Mouse (Mus musculus) G1E (cell line): ENCODE measurements around the gene Sox5. TPM values are rescaled to one million over a fixed set of nuclear protein-coding genes. Genes with fewer than 3 reads are reported as not detected.

Source experiments
- ATAC-seq: 2 replicates; pipeline ENCODE4 v1.8.0; 2016; ENCODE audit warnings: mild to moderate bottlenecking; ENCODE audit not compliant: insufficient number of reproducible peaks, poor library complexity, low FRiP score, severe bottlenecking; ENCODE audit errors: extremely low read depth
- DNase-seq: peaks from one replicate; pipeline ENCODE4 v3.0.0; 2012; ENCODE audit warnings: low spot score
- H3K27me3 ChIP-seq: 2 replicates; pipeline ENCODE4 v1.6.1; 2012; ENCODE audit warnings: mild to moderate bottlenecking, low read length, inconsistent platforms; ENCODE audit not compliant: insufficient read depth
- H3K36me3 ChIP-seq: replicated peaks from 2 replicates; pipeline ENCODE3; 2012; ENCODE audit warnings: mild to moderate bottlenecking, inconsistent platforms
- H3K4me1 ChIP-seq: 2 replicates; pipeline ENCODE4 v1.6.1; 2012; ENCODE audit warnings: low read depth, low read length, inconsistent platforms, mixed read lengths; ENCODE audit not compliant: insufficient read depth
- H3K4me3 ChIP-seq: 2 replicates; pipeline ENCODE4 v1.5.1; 2012; ENCODE audit warnings: low read depth, mild to moderate bottlenecking, inconsistent platforms, low read length, moderate library complexity, mixed read lengths
- H3K9me3 ChIP-seq: replicated peaks from 2 replicates; pipeline ENCODE4 v1.6.1; 2012; ENCODE audit warnings: inconsistent platforms
- CTCF ChIP-seq: IDR thresholded peaks from 2 replicates; pipeline ENCODE4 v1.5.1; 2012; ENCODE audit warnings: low read depth, low read length, inconsistent platforms, mixed read lengths
- GATA1 ChIP-seq: IDR thresholded peaks from 2 replicates; pipeline ENCODE4 v1.6.1; 2012; ENCODE audit warnings: borderline replicate concordance, low read length, inconsistent platforms, mixed read lengths
- GATA2 ChIP-seq: IDR thresholded peaks from 2 replicates; pipeline ENCODE4 v1.6.1; 2012; ENCODE audit warnings: low read depth, low read length, inconsistent platforms, borderline replicate concordance
- POLR2AphosphoS5 ChIP-seq: IDR thresholded peaks from 2 replicates; pipeline ENCODE4 v1.6.1; 2012; ENCODE audit warnings: low read depth, low read length, inconsistent platforms; ENCODE audit not compliant: insufficient replicate concordance
- TAL1 ChIP-seq: conservative IDR thresholded peaks from 2 replicates; pipeline ENCODE4 v1.6.1; 2012; ENCODE audit warnings: low read depth, low read length, inconsistent platforms, mixed read lengths
- polyA plus RNA-seq: library from polyadenylated mRNA; stranded (reverse); fragments of >175 nt; gene quantifications from 2 replicates; pipeline ENCODE4 v1.2.3, GENCODE M21; 2012
- total RNA-seq, 2 experiments: library from RNA; stranded (forward) in 1 of 2; stranded (reverse) in 1 of 2; fragments of 200-1000 nt in 1 of 2; fragments of >200 nt in 1 of 2; fragmentation: Nextera tagmentation in 1 of 2; gene quantifications; 2 replicates each; pipeline ENCODE4 v1.2.3; 2014 to 2017

Gene Sox5
- total and polyA plus RNA-seq, 3 experiments = 0.27 to 16.2 TPM; not detected in 1

DNA sequence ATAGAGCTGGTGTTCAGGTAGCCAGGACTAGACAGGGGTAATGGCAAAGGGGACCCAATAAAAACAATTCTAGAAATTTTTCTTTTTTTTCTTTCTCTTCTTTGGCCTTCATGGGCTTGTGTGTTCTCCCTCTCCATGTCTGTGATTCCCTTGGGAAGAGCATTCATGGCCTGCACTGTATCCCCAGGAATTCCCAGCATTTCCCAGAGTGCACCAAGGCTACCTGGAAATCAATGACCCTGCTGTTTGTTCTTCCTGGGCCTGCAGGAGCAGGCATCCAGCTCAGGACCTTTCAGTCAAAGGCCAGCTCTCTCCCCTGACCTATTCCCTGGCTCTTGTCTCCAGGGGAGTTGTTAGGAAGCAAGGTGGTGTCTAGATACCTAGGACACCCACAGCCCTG lies 1.5 kb upstream of the Sox5 start:
- Histone ChIP-seq H3K4me3 (no peak overlapping the region), H3K36me3 (no peaks in the 10 kb centered on the region), H3K27me3 (no peaks in the 10 kb centered on the region), H3K9me3 (peaks cover 43% of the 10 kb centered on the region), H3K4me1 (no peaks in the 10 kb centered on the region)
- ATAC-seq (no peak), DNase-seq (no peak)
- TF ChIP-seq TAL1 (no peak), GATA1 (no peak), POLR2AphosphoS5 (no peak), GATA2 (no peak), CTCF (no peak)

DNA sequence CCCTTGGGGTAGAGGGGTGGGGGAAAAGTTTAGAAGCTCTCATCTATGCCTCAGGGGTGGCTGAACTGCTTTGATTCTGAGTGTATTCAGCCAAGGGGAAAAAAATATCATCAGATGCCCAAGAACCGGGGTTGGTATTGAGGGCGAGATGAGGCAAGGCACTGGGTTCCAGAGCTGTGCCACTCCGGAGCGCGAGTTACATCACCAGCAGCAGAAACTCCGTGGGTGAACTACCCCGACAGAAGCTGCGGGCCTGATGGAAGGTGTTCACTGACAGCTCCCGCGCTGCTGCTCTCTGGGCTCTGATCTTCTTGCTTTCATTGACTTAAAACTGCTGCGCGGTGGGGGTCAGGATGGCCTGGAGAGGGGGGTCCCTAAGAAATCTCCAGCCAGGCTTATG lies 1.1 kb upstream of the Sox5 start:
- ATAC-seq = no peak

DNA sequence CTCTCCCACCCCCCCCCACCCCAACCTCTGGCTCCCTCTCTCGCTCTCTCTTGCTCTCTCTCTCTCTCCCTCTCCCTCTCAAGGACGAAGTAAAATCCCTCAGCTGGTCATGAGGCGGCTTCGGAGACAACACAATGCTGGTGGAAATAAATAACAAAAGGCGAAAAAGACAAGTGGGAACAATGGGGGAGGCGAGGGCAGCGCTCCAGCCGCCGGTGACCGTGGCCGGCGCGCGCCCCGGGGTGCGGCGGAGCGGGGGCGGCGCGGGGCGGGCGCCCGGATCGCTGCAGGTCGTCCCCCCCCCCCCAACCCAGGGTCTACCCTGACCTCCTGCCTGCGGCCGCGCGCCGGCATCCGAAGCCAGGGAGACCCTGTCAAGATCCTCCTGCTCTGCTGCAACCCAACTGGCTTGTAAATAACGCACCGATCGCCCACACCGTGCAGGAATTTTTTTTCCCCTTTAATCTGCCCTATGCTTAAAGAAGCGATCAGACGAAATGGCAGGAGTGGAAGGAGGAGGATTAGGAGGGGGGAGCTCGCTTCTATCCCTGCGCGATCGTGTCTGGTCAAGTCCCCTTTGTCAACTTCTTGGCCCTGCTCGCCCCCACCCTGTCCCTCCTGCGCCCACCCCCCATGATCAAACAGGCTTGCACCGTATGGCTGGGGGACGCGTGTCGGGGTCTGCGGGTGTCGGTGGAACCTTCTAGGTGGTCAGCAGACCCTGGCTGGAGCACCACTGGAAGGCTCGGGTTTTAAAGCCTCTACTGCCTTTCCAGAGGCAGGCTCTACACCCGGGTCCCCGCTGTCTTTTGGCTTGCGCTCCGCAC lies 467 bp upstream of the Sox5 start:
- TF ChIP-seq CTCF (no peak), POLR2AphosphoS5 (no peak), TAL1 (no peak), GATA1 (no peak), GATA2 (no peak)
- no peak for ATAC-seq
- H3K4me3 ChIP-seq = no peak overlapping the region
- no peak for DNase-seq
- no peaks in the 10 kb centered on the region for H3K36me3 ChIP-seq
- no peaks in the 10 kb centered on the region for H3K4me1 ChIP-seq
- H3K9me3 ChIP-seq = peaks cover 46% of the 10 kb centered on the region
- no peaks in the 10 kb centered on the region for H3K27me3 ChIP-seq

More for the DNA sequence above, 1.1 kb upstream of the Sox5 start:
- Histone ChIP-seq H3K9me3 (peaks cover 44% of the 10 kb centered on the region), H3K4me3 (no peak overlapping the region; the same call in 1 of the 2 replicates), H3K36me3 (no peaks in the 10 kb centered on the region), H3K4me1 (no peaks in the 10 kb centered on the region), H3K27me3 (no peaks in the 10 kb centered on the region)
- no peak for DNase-seq
- TF ChIP-seq POLR2AphosphoS5 (no peak), CTCF (no peak), GATA1 (no peak), GATA2 (no peak), TAL1 (no peak)

DNA sequence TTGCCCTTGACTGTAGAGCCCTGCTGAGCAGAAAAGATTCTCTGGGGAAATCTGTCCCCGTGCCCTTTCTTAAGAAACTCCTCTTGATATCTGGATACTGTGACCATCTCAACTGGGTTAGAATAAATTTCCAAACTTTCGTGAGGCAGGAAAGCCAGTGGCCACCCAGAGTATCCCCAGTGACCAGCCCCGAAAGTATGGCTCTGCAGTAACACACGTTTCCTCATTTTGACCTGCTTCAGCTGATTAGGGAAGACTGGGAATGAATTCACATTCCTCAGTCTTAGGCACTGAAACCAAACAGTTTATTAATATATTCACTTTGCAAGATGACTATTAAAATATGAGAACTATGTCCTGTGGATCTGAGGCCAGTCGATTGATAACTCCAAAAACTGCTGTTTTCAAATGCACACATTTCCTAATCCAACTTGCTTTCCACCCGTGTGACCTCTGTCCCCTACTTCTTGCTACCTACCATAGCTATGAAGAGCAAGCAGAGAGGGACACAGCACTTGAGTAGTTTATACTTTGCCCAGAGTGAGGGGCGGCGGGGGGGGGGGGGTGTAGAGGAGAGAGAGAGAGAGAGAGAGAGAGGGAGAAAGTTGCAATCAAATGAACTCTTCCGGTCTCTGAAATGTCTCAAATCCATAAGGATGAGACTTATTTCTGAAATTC lies 1.0 kb downstream of the Sox5 start:
- H3K4me3 ChIP-seq = no peak overlapping the region
- TF ChIP-seq TAL1 (no peak), POLR2AphosphoS5 (no peak), GATA2 (no peak)

DNA sequence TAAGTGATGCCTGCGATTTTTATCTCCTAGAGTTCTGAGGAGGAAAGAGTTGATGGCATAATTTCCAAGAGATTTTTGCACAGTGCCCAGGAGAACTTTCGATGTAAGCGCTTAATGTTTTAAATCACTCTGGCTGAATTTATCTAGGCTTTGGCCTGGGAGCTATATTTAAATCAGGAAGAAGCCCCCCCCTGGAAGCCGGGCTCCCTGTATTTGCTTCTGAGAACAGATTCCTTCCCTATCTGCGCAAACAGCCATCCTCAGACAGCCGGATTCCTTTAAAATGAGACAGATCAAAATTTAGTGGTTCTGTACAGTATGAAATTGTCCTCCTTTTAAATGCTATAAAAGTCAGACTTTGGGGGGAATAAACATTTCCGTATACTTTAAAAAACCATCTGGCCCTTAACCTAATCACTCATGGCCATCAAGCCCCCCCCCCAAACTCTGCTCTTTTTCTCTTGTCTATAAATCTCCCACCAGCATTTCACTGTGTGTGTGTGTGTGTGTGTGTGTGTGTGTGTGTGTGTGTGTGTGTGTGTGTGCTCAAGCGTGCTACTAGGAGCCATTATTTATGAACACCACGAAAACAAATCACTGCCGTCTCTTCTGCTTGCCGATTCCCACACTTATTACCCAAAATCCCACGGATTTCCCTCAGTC lies 1.7 kb downstream of the Sox5 start:
- DNase-seq (no peak), ATAC-seq (no peak)
- H3K4me1 ChIP-seq = no peaks in the 10 kb centered on the region
- TF ChIP-seq POLR2AphosphoS5 (no peak), GATA1 (no peak), TAL1 (no peak), GATA2 (no peak), CTCF (no peak)
- peaks cover 57% of the 10 kb centered on the region for H3K9me3 ChIP-seq
- no peak overlapping the region for H3K4me3 ChIP-seq
- H3K36me3 ChIP-seq = no peaks in the 10 kb centered on the region
- no peaks in the 10 kb centered on the region for H3K27me3 ChIP-seq

More for the DNA sequence above, 1.0 kb downstream of the Sox5 start:
- Histone ChIP-seq H3K4me1 (no peaks in the 10 kb centered on the region), H3K9me3 (peaks cover 54% of the 10 kb centered on the region), H3K36me3 (no peaks in the 10 kb centered on the region), H3K27me3 (no peaks in the 10 kb centered on the region)
- no peak for DNase-seq
- ATAC-seq = no peak

DNA sequence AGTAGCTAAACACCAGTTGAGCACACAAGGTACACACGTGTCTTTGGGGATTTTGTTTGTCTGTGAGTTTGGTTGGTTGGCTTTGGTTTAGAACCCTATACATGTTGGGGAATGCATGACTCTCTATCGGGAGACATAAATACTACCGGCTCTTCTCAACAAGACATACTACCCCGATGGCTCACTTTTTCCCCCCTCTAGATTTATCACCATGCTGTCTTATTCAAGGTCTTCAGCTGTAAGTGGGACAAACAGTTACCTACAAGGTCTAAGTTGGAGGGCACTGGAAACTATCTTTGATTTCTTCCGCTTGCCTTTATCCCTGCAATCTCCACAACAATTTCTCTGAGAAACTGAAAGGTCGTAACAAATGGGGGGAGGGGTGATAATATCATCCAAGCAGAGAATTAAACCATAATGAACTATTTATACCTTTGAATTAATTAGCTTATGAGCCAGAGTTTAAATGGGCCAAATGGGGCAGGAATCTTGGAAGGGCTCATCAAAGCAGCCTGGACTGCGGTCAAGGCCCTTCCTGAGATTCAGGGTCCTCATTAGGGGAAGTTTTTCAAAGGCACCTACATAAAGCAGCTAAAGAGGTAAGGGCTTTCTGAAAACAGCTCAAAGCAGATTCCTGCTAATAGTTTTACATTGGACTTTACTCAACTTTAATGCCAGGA lies 4.3 kb downstream of the Sox5 start:
- DNase-seq (no peak), ATAC-seq (no peak)
- H3K9me3 ChIP-seq = peaks cover 53% of the 10 kb centered on the region
- H3K36me3 ChIP-seq = no peaks in the 10 kb centered on the region
- H3K27me3 ChIP-seq = no peaks in the 10 kb centered on the region
- H3K4me3 ChIP-seq = no peak overlapping the region
- no peaks in the 10 kb centered on the region for H3K4me1 ChIP-seq
- TF ChIP-seq GATA2 (no peak), TAL1 (no peak), POLR2AphosphoS5 (no peak), CTCF (no peak)
